Mouse (Mus musculus) CD4-positive helper T cell, adult 2 months (primary cell): ENCODE data around the gene Doxl2.
"Not testable (repeated sequence)": the region's sequence is repeated elsewhere in the genome, so short reads cannot be mapped to it uniquely, and the experiment has no call there.

ENCODE experiments used
- DNase-seq: peaks from one replicate; pipeline ENCODE4 v3.0.0-alpha.2; 2012; ENCODE audit warnings: low read depth, missing footprints, low spot score

Doxl2 gene

DNA sequence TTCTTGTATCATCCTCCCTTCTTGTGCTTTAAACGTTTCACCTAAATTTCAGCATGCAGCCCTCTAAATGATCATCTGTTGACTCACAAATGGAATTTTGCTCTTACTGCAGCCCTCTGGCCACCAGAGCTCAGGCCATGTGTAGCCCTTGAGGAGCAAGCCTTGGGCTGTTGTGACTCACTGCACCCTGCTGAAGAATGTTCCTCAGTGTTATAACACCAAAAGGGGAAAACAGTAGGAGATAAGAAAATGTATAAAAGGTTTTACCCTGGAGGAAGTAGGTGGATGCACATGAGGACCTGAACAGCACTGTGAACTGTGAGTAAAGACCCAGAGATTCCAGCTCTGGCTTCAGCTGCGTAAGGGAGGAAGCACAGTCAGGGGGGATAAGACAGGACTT, at the start of gene Doxl2:
Gene Doxl2 (plus strand): TSS at position 301 of the 400 bp plus-strand sequence.
- no peak for DNase-seq

GRCm38 (mm10) chr6:48929595-48929994, 45.2 kb upstream of the Doxl2 start, which contains the start of gene 1600015I10Rik:
1600015I10Rik (plus strand) TSS chr6:48929895.
- DNase-seq = no peak

DNA sequence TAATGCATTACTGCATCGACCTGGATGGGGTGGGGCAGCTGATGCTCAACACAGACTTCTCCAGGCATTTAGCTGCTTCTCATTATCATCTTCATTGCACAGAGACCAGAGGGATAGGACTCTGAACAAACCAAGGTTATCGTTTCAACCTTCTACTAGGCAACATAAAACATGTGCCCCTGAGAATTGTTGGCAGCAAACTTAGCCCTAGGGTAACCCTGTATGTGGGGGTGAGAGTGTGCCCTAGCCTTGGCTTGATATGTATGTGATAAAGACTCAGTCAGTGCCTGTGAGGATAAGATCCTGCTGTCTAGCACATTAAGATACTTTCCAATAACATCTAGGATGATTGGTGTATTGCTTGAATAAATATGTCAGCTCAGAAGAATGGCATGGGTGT, 25.2 kb upstream of the Doxl2 start:
- no peak for DNase-seq

GRCm38 (mm10) chr6:48950676-48951075, 24.1 kb upstream of the Doxl2 start:
- DNase-seq = no peak

- no peak for DNase-seq
Measured at GRCm38 (mm10) chr6:48951630-48952029, 23.1 kb upstream of the Doxl2 start.

DNA sequence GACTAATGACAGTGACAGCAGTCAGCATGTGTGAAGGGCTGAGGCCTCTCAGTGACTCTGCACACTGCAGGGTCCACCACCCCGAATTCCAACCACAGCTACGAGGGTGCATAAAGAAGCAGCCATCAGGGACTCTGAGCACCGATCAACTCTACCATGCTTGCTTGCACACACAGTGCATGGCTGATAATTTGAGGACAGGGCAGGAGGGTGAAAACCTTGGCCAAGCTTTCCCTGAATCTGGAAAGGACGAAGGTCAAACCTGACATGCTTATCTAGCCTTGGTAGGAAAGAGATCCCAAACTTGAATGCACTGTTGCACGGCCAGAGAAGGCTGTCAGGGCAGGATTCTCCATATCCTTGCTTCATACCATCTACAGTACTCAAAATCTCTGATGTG, 21.5 kb upstream of the Doxl2 start:
- no peak for DNase-seq

GRCm38 (mm10) chr6:48954211-48954610, 20.6 kb upstream of the Doxl2 start:
- no peak for DNase-seq

GRCm38 (mm10) chr6:48954946-48955345, 19.8 kb upstream of the Doxl2 start:
- peak; percentile 30 for DNase-seq

GRCm38 (mm10) chr6:48956785-48957184, 18.0 kb upstream of the Doxl2 start:
- no peak for DNase-seq

GRCm38 (mm10) chr6:48958053-48958452, 16.7 kb upstream of the Doxl2 start:
- DNase-seq = no peak

GRCm38 (mm10) chr6:48959151-48959550, 15.6 kb upstream of the Doxl2 start:
- DNase-seq = not testable (repeated sequence)

DNA sequence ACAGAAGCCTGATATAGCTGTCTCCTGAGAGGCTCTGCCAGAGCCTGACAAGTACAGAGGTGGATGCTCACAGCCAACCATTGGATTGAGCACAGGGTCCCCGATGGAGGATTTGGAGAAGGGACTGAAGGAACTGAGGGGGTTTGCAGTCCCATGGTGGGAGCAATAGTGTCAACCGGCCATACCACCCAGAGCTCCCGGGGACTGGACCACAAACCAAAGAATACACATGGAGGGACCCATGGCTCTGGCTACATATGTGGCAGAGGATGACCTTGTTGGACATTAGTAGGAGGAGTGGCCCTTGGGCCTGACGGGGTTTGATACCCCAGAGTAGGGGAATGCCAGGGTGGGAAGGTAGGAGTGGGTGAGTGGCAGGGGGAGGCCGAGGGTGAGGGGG, 8.1 kb upstream of the Doxl2 start:
- DNase-seq = not testable (repeated sequence)

- DNase-seq = no peak
Measured at GRCm38 (mm10) chr6:48967868-48968267, 6.9 kb upstream of the Doxl2 start.

- no peak for DNase-seq
Measured at GRCm38 (mm10) chr6:48979616-48980015, 4.9 kb downstream of the Doxl2 start.

- no peak for DNase-seq
Measured at GRCm38 (mm10) chr6:48982305-48982704, 7.5 kb downstream of the Doxl2 start.

DNA sequence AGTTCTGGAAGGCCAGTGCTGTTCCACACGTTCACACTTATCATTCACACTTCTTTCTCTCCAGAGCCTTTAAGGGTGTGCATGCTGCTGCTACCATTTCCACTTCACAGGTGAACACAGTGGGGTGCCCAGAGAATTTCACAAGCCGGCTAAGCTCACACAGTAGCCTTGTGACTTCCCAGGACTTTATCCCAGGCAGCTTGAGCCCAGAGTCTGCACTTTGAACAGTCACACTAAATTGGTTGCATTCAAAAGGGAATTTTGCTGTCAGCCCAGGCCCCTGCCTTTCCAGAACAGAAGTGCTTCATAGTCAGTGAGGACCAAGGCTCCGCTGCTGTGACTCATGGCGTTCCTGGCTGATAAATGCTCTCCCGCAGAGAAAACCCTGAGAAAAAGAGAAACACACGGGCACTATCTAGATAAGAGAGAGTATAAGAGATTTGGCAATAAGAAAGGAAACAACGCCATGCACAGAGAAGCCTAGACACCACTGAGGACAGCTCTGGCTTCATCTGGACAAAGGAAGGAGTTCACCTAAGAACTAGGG, 11.8 kb downstream of the Doxl2 start, which contains the start of gene Svs1:
Gene Svs1 (plus strand): TSS at position 418 of the 547 bp plus-strand sequence.
- no peak for DNase-seq

- no peak for DNase-seq
Measured at GRCm38 (mm10) chr6:48989971-48990370, 15.2 kb downstream of the Doxl2 start.

DNA sequence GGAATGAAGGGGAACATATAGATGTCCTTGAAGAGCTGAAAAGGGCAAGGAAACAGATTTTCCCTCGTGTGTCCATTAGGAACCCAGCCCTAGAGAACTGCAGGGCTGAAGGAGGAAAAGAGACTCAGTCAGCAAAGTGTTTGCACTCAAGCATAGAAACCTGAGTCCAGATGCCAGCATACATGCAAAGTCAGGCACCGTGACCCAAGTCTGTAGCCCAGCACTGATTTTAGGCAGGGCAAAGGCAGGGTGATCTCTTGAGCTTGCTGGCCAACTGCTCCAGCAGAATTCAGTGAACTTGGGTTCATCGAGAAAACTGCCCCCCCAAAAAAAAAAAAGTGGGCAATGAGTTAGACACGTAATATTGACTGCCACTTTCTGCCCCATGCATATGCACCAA, 17.2 kb downstream of the Doxl2 start:
- DNase-seq = no peak

- DNase-seq = no peak
Measured at GRCm38 (mm10) chr6:48998186-48998585, 23.4 kb downstream of the Doxl2 start.

- no peak for DNase-seq
Measured at GRCm38 (mm10) chr6:48998796-48999195, 24.0 kb downstream of the Doxl2 start.

GRCm38 (mm10) chr6:49003381-49003780, 28.6 kb downstream of the Doxl2 start:
- no peak for DNase-seq

DNA sequence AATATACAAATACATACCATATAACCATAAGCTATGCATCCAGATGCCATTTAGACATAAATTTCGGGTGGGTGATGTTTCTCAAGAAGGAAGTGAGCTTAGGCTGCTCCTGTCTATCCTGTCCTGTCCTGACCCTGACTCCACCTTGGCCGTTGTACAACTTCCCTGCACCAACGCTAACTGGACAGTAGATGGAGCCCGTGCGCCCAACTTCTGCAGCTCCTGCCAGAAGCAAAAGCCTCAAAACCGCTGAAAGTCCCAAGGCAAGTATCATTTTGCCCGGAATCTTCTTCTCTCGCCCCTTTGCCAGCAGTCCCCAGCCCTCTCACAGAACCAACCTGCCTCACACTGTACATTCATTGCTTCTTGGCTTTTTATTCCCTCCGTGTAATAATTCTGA, 33.2 kb downstream of the Doxl2 start:
- DNase-seq = peak; percentile 74

- DNase-seq = no peak
Measured at GRCm38 (mm10) chr6:49008420-49009160, 33.8 kb downstream of the Doxl2 start.
